Mouse (Mus musculus): ENCODE results near the gene Olfr1282. TPM values are rescaled to one million over a fixed set of nuclear protein-coding genes. Genes with fewer than 3 reads are reported as not detected.
"Not testable (repeated sequence)": the region's sequence is repeated elsewhere in the genome, so short reads cannot be mapped to it uniquely, and the experiment has no call there.

Olfr1282 gene
- not detected in 2 replicates for total RNA-seq (2017)

GRCm38 (mm10) chr2:111335976-111336375, at the start of gene Olfr1282:
Gene Olfr1282, minus strand, starts transcription at chr2:111336076.
- no peak for ATAC-seq (replicated peaks in 1 of 2; ENCODE audit: insufficient read depth in 1 of 2, low FRiP score in 2 of 2, low TSS enrichment in 1 of 2, low read depth in 1 of 2, poor library complexity in 2 of 2, severe bottlenecking in 2 of 2)

DNA sequence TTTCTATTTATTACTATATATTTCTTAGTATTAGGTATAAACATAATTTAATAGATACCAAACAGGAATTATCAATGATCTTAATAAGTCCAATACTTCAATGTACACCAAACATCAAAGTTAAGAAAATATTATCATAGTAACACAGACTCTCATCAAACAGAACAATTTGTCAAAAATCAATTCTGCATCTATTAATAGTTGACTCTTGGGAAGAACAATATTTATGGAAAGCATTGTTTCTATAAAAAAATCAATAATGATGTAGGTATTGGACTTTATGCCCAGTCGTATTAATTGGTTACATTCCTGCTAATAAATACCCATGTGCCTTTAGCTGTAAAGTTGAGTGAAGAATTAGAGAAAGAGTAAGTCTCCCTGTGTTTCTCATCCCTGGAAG, 39.3 kb upstream of the Olfr1282 start, which contains the start of gene Olfr1284:
Gene Olfr1284, plus strand, starts transcription at position 301 of the 400 bp plus-strand sequence.
- no peak for ATAC-seq (replicated peaks in 1 of 2; ENCODE audit: insufficient read depth in 1 of 2, low FRiP score in 2 of 2, low TSS enrichment in 1 of 2, low read depth in 1 of 2, poor library complexity in 2 of 2, severe bottlenecking in 2 of 2)

GRCm38 (mm10) chr2:111366490-111366889, 30.6 kb upstream of the Olfr1282 start, which contains the start of gene Olfr1283:
Gene Olfr1283, plus strand, starts transcription at chr2:111366790.
- ATAC-seq (replicated peaks in 1 of 2; ENCODE audit: insufficient read depth in 1 of 2, low FRiP score in 2 of 2, low TSS enrichment in 1 of 2, low read depth in 1 of 2, poor library complexity in 2 of 2, severe bottlenecking in 2 of 2), result no peak

GRCm38 (mm10) chr2:111333721-111334120, 2.2 kb downstream of the Olfr1282 start:
- not testable (repeated sequence) for ATAC-seq (replicated peaks in 1 of 2; ENCODE audit: insufficient read depth in 1 of 2, low FRiP score in 2 of 2, low TSS enrichment in 1 of 2, low read depth in 1 of 2, poor library complexity in 2 of 2, severe bottlenecking in 2 of 2)

- ATAC-seq (replicated peaks in 1 of 2; ENCODE audit: insufficient read depth in 1 of 2, low FRiP score in 2 of 2, low TSS enrichment in 1 of 2, low read depth in 1 of 2, poor library complexity in 2 of 2, severe bottlenecking in 2 of 2), result no peak
These were observed 9.7 kb downstream of the Olfr1282 start, which contains the start of gene Olfr1281 for GRCm38 (mm10) chr2:111326220-111326619. Gene Olfr1281, plus strand, starts transcription at chr2:111326520.

GRCm38 (mm10) chr2:111313717-111314116, 22.2 kb downstream of the Olfr1282 start, which contains the start of gene Olfr1280:
Gene Olfr1280, plus strand, starts transcription at chr2:111314017.
- no peak for ATAC-seq (replicated peaks in 1 of 2; ENCODE audit: insufficient read depth in 1 of 2, low FRiP score in 2 of 2, low TSS enrichment in 1 of 2, low read depth in 1 of 2, poor library complexity in 2 of 2, severe bottlenecking in 2 of 2)

DNA sequence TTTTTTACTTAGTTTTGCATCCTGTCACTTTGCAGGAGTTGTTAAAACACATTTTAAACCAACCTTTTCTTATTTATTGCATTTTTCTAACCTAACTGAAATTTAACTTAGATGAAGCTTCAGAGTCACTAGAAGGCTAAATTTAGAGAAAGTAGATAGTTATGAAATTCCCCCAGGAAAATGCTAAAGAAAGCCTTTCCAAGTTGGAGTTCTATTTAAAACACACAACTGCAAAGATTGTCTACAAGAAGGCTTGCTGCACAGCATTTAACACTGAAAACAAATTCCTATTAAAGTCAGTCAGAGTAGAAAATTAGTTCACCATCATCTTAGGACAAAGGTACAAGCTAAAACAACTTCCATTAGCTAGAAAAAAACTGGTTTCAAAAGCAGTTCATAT, 35.5 kb downstream of the Olfr1282 start, which contains the start of gene Olfr1279:
Gene Olfr1279, plus strand, starts transcription at position 262 of the 400 bp plus-strand sequence.
- no peak for ATAC-seq (replicated peaks in 1 of 2; ENCODE audit: insufficient read depth in 1 of 2, low FRiP score in 2 of 2, low TSS enrichment in 1 of 2, low read depth in 1 of 2, poor library complexity in 2 of 2, severe bottlenecking in 2 of 2)

- no peak for ATAC-seq (replicated peaks in 1 of 2; ENCODE audit: insufficient read depth in 1 of 2, low FRiP score in 2 of 2, low TSS enrichment in 1 of 2, low read depth in 1 of 2, poor library complexity in 2 of 2, severe bottlenecking in 2 of 2)
These were observed 37.3 kb downstream of the Olfr1282 start for GRCm38 (mm10) chr2:111298541-111298940.

DNA sequence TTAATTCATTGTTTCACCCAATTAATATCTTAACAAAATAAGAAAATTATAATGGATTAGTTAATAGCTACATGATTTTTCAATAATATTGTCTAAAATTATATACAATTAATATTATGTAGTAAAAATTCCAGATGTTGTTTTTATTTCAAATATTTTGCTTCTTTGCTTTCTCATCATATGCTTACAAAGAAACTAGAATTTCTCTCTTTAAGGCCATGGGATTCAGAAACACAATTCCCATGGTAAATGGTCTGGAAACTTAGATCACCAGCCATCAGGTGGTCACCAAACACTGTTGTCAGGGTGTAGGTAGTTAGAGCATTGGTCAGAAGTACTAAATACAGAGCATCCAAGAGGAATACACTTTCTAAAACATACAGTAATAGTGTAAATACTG, 46.0 kb downstream of the Olfr1282 start, which contains the start of gene Olfr1278:
Gene Olfr1278, plus strand, starts transcription at position 301 of the 400 bp plus-strand sequence.
- ATAC-seq (replicated peaks in 1 of 2; ENCODE audit: insufficient read depth in 1 of 2, low FRiP score in 2 of 2, low TSS enrichment in 1 of 2, low read depth in 1 of 2, poor library complexity in 2 of 2, severe bottlenecking in 2 of 2), result no peak

Other genes with a start within 250 kb of the Olfr1282 start
- not detected in 2 replicates for gene Gm13941, start 230.1 kb downstream of the Olfr1282 start, total RNA-seq (2017)
- not detected in 2 replicates for gene Gm15130, start 183.1 kb downstream of the Olfr1282 start, total RNA-seq (2017)
- gene 4930430A15Rik, start 106.5 kb downstream of the Olfr1282 start, total RNA-seq (2017), result not detected in 2 replicates
- gene Olfr1275, start 100.8 kb downstream of the Olfr1282 start, total RNA-seq (2017), result not detected in 2 replicates
- gene Olfr1276, start 81.6 kb downstream of the Olfr1282 start, total RNA-seq (2017), result not detected in 2 replicates
- not detected in 2 replicates for gene Olfr1277, start 62.0 kb downstream of the Olfr1282 start, total RNA-seq (2017)
- not detected in 2 replicates for gene Olfr1278, start 45.9 kb downstream of the Olfr1282 start, total RNA-seq (2017)
- gene Olfr1279, start 35.4 kb downstream of the Olfr1282 start, total RNA-seq (2017), result not detected in 2 replicates
- gene Olfr1280, start 22.1 kb downstream of the Olfr1282 start, total RNA-seq (2017), result not detected in 2 replicates
- not detected in 2 replicates for gene Olfr1281, start 9.6 kb downstream of the Olfr1282 start, total RNA-seq (2017)
- gene Olfr1283, start 30.7 kb upstream of the Olfr1282 start, total RNA-seq (2017), result not detected in 2 replicates
- not detected in 2 replicates for gene Olfr1284, start 39.4 kb upstream of the Olfr1282 start, total RNA-seq (2017)
- not detected in 2 replicates for gene Olfr1286, start 87.0 kb upstream of the Olfr1282 start, total RNA-seq (2017)
- gene Olfr1287, start 113.1 kb upstream of the Olfr1282 start, total RNA-seq (2017), result not detected in 2 replicates
- gene Olfr1288, start 138.0 kb upstream of the Olfr1282 start, total RNA-seq (2017), result not detected in 2 replicates
- not detected in 2 replicates for gene Olfr1289, start 144.7 kb upstream of the Olfr1282 start, total RNA-seq (2017)
- gene Olfr1290, start 157.8 kb upstream of the Olfr1282 start, total RNA-seq (2017), result not detected in 2 replicates
- gene Olfr1291-ps1, start 161.1 kb upstream of the Olfr1282 start, total RNA-seq (2017), result not detected in 2 replicates
- not detected in 2 replicates for gene Olfr1293-ps, start 189.1 kb upstream of the Olfr1282 start, total RNA-seq (2017)
- not detected in 2 replicates for gene Olfr1294, start 204.2 kb upstream of the Olfr1282 start, total RNA-seq (2017)
- not detected in 2 replicates for gene Olfr1295, start 233.6 kb upstream of the Olfr1282 start, total RNA-seq (2017)

All from hematopoietic stem cell, adult 5-6 weeks (primary cell).